Mouse (Mus musculus) E14TG2a.4 (cell line): Measurements from ENCODE around the gene Chpf2.
A peak's percentile ranks its signal among the peaks of the same experiment; 100 is the strongest.

Experiments used
- H3K27me3 ChIP-seq: 2 replicates; pipeline ENCODE4 v1.6.1; 2014; ENCODE audit warnings: low read length, control low read depth; ENCODE audit not compliant: insufficient read depth
- H3K36me3 ChIP-seq: 2 replicates; pipeline ENCODE4 v1.6.1; 2014; ENCODE audit warnings: low read length, control low read depth; ENCODE audit not compliant: insufficient read depth
- H3K4me1 ChIP-seq: replicated peaks from 2 replicates; pipeline ENCODE4 v1.6.1; 2014; ENCODE audit warnings: low read depth, low read length, control low read depth
- H3K4me3 ChIP-seq: replicated peaks from 2 replicates; pipeline ENCODE4 v1.5.1; 2014; ENCODE audit warnings: mild to moderate bottlenecking, low read length
- H3K9me3 ChIP-seq: 2 replicates; pipeline ENCODE4 v1.6.1; 2014; ENCODE audit warnings: low read length, control low read depth
- CTCF ChIP-seq: conservative IDR thresholded peaks from 2 replicates; pipeline ENCODE4 v1.5.1; 2014; ENCODE audit warnings: low read length
- NANOG ChIP-seq: IDR thresholded peaks from 2 replicates; pipeline ENCODE4 v1.6.1; 2014; ENCODE audit warnings: borderline replicate concordance, low read length, mixed read lengths
- POU5F1 ChIP-seq: IDR thresholded peaks from 2 replicates; pipeline ENCODE4 v1.6.1; 2014; ENCODE audit warnings: low read length, borderline replicate concordance

Chpf2 gene

GRCm38 (mm10) chr5:24587200-24587577 is 648 bp downstream of the Chpf2 start:
- Histone ChIP-seq H3K4me3 (peak overlapping the region; percentile 91), H3K9me3 (no peaks in the 10 kb centered on the region), H3K27me3 (peaks cover 14% of the 10 kb centered on the region), H3K36me3 (peaks cover 25% of the 10 kb centered on the region), H3K4me1 (peaks cover 57% of the 10 kb centered on the region)
- TF ChIP-seq POU5F1 (no peak), CTCF (no peak), NANOG (no peak)

GRCm38 (mm10) chr5:24589511-24590500 is 3.3 kb downstream of the Chpf2 start:
- peaks cover 76% of the 10 kb centered on the region for H3K4me1 ChIP-seq
- H3K27me3 ChIP-seq = peaks cover 24% of the 10 kb centered on the region
- H3K4me3 ChIP-seq = no peak overlapping the region
- H3K9me3 ChIP-seq = no peaks in the 10 kb centered on the region
- TF ChIP-seq CTCF (no peak), POU5F1 (no peak), NANOG (no peak)
- H3K36me3 ChIP-seq = peaks cover 49% of the 10 kb centered on the region

- Histone ChIP-seq H3K27me3 (peaks cover 24% of the 10 kb centered on the region), H3K9me3 (no peaks in the 10 kb centered on the region), H3K4me1 (peaks cover 73% of the 10 kb centered on the region), H3K4me3 (peak overlapping the region; percentile 63), H3K36me3 (peaks cover 54% of the 10 kb centered on the region)
- TF ChIP-seq POU5F1 = no peak
- no peak for TF ChIP-seq CTCF
- TF ChIP-seq NANOG = no peak
Measured at GRCm38 (mm10) chr5:24591268-24591721, 4.8 kb downstream of the Chpf2 start.

GRCm38 (mm10) chr5:24591796-24592470 is 5.4 kb downstream of the Chpf2 start:
- no peak for TF ChIP-seq POU5F1
- no peak for TF ChIP-seq CTCF
- no peak for TF ChIP-seq NANOG
- H3K4me3 ChIP-seq = peak overlapping the region; percentile 63
- H3K9me3 ChIP-seq = no peaks in the 10 kb centered on the region
- peaks cover 78% of the 10 kb centered on the region for H3K4me1 ChIP-seq
- peaks cover 24% of the 10 kb centered on the region for H3K27me3 ChIP-seq
- H3K36me3 ChIP-seq = peaks cover 54% of the 10 kb centered on the region

GRCm38 (mm10) chr5:24592471-24593160 is 6.1 kb downstream of the Chpf2 start:
- TF ChIP-seq NANOG (no peak), POU5F1 (no peak), CTCF (no peak)
- Histone ChIP-seq H3K9me3 (no peaks in the 10 kb centered on the region), H3K4me1 (peaks cover 76% of the 10 kb centered on the region), H3K27me3 (peaks cover 24% of the 10 kb centered on the region), H3K36me3 (peaks cover 54% of the 10 kb centered on the region), H3K4me3 (peak overlapping the region; percentile 63)

- TF ChIP-seq NANOG = no peak
- TF ChIP-seq CTCF = no peak
- TF ChIP-seq POU5F1 = no peak
- peaks cover 29% of the 10 kb centered on the region for H3K27me3 ChIP-seq
- peak overlapping the region; percentile 63 for H3K4me3 ChIP-seq
- peaks cover 49% of the 10 kb centered on the region for H3K36me3 ChIP-seq
- H3K9me3 ChIP-seq = no peaks in the 10 kb centered on the region
- H3K4me1 ChIP-seq = peaks cover 75% of the 10 kb centered on the region
Measured at GRCm38 (mm10) chr5:24593230-24593629, 6.7 kb downstream of the Chpf2 start.

- Histone ChIP-seq H3K36me3 (peaks cover 42% of the 10 kb centered on the region), H3K9me3 (no peaks in the 10 kb centered on the region), H3K4me1 (peaks cover 77% of the 10 kb centered on the region), H3K27me3 (peaks cover 31% of the 10 kb centered on the region), H3K4me3 (0 out of 2 replicates have a peak overlapping the region, but pooled peaks have one; percentile 10)
- TF ChIP-seq POU5F1 (no peak), CTCF (no peak), NANOG (no peak)
Measured at GRCm38 (mm10) chr5:24593928-24594327, 7.4 kb downstream of the Chpf2 start.

- Histone ChIP-seq H3K4me3 (no peak overlapping the region), H3K4me1 (peaks cover 77% of the 10 kb centered on the region), H3K27me3 (peaks cover 36% of the 10 kb centered on the region), H3K36me3 (peaks cover 37% of the 10 kb centered on the region), H3K9me3 (no peaks in the 10 kb centered on the region)
- TF ChIP-seq CTCF (no peak), POU5F1 (no peak), NANOG (no peak)
Measured at GRCm38 (mm10) chr5:24594346-24594745, 7.8 kb downstream of the Chpf2 start.
